Mouse (Mus musculus) layer of hippocampus, adult 8-10 months (tissue): ENCODE measurements around the gene Fkbp8. TPM values are rescaled to one million over a fixed set of nuclear protein-coding genes. Genes with fewer than 3 reads are reported as not detected.

Source experiments
- DNase-seq, 2 experiments: peaks; one replicate each; pipeline ENCODE4 v3.0.0; 2022; ENCODE audit warnings: low spot score in 2 of 2
- total RNA-seq, 4 experiments: library from RNA; stranded (reverse); gene quantifications; 2 replicates each; pipeline ENCODE4 v1.2.4; 2022

Fkbp8 gene
- total RNA-seq, 4 experiments from 2014 or later, result 420 to 440 (median 425) TPM

DNA sequence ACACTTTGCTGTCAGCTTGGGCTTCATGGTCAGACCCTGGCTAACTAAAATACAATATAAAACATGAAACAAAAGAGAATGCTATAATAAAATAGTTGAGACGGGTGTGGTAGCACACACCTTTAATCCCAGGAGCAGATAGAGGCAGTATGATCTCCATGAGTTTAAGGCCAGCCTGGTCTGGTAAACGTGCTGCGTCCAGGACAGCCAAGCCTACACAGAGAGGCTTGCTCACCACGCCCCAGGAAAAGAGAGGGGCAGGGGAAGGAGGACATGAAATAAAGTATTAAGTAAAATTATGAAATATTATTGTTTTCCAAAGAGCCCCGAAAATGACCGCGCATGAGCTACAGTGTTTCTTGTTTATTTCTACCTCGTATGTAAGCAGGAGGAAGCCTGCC is 413 bp upstream of the Fkbp8 start:
- no peak for DNase-seq

DNA sequence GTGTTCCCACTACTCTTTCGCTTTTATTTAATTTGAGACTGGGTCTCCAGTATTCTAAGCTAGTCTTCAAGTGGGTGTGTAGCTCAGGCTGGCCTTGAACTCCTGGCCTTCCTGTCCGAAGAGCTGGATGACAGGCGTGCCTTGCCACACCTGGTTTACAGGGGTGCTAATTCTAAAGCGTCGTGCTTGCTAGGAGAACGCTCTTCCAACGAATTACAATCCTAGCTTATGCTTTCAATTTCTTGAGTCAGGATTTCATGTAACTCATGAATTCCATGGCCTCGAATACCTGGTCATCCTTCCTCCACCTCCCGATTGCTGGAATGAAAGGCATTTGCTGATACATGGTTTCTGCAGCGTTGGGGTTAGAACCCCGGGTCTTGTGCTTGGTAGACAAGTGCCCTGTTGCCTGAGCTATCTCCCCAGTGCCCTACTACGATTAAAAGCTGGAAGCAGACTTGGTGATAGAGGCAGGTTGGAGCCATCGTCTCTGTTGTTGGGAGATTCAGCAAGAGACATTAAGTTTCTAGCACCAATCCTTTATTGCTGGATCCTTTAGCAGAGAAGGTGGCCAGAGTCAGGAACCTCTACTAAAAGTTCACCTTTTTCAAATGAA is 766 bp downstream of the Fkbp8 start:
- DNase-seq, result no peak

DNA sequence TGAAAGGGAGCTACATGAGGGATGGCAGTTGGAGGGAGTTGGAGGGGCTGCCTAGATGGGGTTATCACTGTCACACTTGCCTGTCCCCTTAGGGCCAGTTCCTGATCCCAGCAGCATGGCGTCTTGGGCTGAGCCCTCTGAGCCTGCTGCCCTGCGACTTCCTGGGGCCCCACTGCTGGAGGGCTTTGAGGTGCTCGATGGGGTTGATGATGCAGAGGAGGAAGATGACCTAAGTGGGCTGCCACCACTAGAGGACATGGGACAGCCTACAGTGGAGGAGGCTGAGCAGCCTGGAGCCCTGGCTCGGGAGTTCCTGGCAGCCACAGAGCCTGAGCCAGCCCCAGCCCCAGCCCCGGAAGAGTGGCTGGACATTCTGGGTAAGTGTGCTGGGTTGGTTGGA is 1.8 kb downstream of the Fkbp8 start:
- DNase-seq, result no peak

DNA sequence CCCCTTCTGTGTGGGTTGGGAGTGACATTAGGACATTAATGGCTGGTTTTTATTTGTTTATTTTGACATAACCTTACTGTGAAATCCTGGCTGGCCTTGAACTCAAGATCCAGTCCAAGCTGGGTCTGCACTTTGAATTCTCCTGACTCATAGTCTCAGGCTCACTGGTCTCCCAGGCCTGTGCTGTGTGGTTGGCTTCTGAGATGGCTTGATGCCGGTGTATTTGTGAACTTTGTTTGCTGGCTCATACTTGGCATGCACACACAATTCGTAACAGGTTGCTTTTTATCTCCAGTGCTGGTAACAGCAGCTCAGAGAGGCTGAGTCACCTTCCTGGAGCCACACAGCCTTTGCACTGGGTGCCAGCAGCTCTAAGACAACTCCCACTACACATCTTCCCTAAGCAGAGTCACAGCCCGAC is 2.2 kb downstream of the Fkbp8 start:
- no peak for DNase-seq

DNA sequence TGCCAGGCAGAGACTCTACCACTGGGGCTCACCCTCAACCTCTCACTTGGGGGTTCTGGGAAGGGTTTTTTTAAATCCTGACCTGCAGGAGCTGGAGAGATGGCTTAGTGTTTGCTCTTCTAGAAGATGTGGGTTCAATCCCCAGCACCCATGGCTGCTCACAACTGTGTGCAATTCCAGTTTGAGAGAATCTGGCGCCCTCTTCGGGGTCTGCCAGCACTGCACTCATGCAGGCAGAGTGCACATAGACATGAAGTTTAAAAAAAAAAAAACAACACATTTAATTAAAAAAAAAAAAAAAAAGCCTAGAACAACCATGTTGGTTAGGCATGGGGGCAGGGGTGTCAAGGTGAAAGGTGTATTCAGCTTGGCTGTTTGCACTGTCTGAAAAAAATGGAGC is 2.8 kb downstream of the Fkbp8 start:
- DNase-seq, result no peak

DNA sequence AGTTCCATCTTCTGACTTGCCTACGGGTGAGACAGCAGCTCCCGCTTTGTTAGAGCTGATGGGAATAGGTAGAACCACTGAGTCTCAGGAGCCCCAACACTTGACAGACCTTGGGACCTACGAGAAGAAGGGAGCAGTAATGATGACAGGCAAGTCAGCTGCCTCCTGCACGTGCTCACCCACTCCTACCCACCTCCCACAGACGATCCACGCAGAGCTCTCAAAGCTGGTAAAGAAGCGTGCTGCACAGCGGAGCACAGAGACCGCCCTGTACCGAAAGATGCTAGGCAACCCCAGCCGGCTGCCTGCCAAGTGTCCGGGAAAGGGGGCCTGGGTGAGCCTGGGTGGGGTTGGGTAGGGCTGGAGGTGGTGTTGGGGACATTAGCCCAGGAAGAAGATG is 6.8 kb downstream of the Fkbp8 start:
- no peak for DNase-seq

DNA sequence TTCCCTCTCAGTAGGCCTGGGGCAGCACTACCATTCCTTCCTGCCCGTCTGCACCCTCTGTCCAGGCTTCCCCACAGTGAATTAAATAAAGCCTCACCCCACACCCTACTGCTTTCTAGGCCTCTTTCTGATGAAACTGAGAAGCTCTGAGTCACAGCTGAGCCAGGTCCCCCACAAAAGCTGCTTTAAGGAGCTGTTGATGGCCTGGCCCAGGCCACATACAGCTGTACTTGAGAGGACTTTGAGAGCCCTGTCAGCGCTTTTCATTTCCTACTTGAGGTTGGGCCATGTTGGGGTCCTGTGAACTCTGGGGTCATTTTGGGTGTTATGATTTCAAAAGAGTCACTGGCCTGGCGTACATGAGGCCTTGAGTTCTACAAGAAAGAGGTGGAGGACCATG is 7.7 kb downstream of the Fkbp8 start:
- DNase-seq, result no peak

DNA sequence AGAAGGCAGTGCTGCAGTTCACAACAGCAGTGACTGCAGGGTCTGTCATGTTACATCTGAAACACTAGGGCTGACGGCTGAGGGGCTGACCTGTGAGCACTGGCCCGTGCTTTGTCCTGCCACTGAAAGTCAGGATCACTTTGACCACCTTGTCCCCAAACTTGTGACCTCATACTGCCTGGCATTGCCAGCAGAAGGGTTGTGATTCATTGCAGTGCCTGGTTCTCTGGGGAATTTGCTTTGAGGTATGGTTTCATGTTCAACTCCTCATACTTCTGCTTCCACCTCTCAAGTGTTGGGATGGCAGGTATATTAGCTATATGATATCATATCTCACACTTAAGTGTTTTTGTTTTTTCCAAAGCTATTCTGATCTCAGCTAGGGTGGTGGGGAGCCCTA is 8.2 kb downstream of the Fkbp8 start:
- DNase-seq, result no peak

DNA sequence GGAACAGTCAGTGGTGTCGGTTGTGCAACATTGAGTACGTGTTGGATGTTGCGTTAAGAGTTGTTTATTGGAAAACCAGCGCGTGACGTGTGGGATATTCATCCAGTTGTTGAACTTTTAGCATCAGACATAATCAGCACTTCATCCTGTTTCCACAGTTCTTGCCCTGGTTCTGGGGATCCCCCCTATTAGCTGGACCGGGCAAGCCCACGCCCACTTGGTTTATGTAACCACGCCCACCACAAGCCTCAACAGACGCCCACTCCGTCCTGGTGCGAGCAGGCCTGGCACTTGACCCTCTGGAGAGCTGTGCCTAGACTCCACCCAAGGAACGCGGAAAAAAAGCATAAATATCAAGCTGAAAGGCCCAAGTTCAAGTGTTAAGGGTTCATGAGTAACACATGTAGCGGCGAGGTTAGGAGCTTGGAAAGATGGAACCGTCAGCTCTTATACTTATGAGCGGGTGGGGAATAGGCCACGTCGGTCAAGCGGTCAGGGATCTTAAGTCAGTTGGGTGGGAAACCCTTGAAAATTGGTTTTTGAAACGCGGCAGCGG is 10.6 kb downstream of the Fkbp8 start:
- peak in 1 of 2 experiments; percentile 65 for DNase-seq

DNA sequence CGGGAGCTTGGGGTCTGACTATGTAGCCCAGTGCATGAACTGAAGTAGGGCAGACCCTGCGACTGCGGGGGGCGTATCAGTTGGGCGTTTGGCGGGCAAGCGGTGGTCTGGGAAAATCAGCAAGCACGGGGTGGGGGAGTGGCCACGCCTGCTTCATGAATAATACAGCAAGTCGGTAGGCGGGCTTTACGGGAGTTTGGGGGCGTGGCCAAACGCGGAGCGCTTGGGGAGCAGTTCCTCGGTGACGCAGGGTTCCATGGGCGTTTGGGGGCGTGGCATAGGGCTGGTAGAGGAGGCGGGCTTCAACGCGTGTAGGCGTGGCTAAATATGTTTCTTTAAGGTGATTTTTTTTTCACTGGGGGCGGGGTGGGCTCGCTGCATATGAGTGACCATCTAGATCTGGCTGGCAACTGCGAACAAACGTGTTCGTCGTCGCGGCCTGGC is 11.1 kb downstream of the Fkbp8 start:
- peak; percentile 99 for DNase-seq

DNA sequence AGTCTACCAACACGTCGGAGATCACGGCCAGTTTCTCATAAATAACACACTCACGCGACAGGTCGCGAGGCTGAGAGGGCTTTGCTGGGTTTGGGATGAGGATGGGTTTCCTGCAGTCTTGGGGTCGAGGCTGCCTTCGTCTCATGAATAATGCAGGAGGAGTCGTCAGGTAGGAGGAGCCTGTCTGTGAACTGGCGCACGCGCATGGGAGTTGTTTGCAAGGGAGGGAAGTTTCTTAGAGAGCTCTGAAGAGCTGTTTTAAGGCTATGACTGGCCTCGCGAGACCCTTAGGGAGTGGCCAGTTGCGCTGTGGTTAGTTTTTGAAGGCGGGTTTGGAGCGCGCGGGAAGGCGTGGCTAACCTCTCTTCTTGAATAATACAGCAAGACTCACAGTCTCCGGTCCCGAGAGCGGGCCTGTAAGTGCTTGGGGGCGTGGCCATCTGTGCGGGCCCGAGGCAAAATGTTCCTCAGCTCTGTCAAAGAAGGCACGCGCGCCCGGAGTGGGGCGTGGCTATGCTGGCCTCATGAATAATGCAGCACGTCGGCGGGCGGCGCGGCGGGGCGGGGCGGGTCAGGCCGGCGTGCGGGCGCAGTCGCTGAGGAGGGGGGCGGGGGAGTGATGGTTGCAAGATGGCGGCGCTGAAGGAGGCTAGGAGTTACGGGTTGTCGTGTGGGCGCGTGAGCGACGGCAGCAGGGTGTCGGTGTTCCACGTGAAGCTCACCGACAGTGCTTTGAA is 11.7 kb downstream of the Fkbp8 start, which contains the start of gene Ell:
TSS of gene Ell (plus strand) at position 381 of the 737 bp plus-strand sequence.
- DNase-seq, result peak; percentile 99

DNA sequence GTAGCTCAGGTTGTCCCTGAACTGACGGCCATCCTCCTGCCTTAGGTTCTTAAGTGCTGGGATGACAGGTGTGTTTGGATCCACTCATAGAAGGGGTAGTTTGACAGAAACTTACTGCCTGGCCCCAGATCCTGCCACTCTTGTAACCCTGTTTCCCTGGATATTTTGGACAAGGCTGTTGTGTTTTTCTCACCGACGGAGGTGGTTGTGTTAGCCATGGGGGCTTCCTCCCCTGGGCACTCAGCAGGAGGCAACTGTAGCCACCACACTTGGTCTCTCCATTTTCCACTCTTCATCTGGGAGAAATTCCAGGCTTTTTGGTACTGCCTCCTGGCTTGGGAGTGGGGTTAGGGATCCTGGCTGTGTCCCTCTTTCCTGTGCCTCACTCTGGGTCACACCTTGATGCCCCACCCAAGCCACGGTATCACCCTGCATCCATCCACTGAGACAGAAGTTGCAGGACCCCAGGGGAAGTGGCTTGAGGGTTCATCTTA is 12.5 kb downstream of the Fkbp8 start:
- no peak for DNase-seq

DNA sequence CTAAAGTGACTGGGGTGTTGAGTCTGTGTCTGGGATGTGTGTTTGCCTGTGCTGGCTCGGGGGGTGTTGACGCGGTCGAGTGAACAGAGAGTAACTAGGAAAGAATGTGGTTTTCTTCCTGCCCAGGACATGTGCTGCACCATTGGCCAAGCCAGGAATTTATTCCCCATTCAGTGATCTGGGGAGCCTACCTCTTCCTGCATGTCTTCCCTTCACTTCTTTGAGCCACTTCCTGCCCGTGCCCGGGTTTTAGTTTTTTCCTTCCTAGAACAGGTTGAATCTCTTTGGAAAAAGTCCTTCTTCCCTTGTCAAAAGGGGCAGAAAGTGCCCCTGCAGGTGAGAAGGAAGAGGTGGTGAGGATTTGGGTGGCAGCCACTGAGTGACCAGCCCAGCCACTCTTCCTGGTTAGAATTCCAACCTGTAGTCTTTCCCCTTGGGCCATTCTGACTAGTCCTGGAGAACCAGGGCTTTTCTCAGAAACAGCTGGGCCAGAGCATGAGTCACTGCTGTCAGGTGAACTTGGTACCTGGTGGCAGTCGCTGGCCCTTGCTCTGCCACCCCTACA is 13.1 kb downstream of the Fkbp8 start:
- no peak for DNase-seq

DNA sequence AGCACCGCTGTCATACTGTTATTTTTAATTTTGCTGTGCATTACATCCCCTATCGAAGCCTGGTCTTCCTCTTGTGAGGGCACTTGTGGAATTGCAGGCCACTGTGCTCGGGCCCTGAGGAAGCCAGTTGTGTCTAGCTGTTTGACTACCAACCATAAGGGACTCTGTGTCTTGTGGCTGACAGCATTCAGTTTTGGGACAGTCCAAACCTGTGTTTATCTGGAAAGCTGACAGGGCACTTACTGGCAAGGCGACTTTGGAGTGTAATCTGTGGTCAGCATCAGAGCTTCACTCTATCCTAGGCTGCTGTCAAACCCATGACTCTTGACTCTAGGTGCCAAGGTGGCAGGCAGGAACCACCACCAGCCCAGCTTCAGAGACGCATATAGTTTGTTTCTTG is 13.6 kb downstream of the Fkbp8 start:
- DNase-seq, result no peak

DNA sequence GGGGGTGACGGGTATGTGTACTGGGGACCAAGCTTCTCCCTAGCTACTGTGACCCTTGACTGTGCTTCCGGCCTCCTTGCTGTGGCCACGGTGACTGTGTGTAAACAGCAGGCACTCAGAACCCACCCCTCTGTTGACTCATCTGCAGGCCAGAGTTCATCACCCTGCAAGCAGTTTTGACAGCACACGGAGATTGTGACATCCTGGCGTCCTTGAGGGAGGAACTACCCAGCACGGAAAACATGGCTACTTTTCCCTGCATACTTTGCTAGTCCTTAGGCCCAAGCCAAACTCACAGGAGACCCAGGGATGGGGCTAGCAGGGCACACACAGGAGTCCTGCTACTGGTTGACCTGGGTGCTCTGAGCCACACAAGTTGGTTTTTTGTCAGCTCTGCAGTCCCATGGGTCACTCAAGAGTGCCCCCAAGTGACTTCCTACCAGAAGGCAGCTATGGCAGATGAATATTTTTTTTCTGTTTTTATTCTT is 16.7 kb downstream of the Fkbp8 start:
- no peak for DNase-seq

DNA sequence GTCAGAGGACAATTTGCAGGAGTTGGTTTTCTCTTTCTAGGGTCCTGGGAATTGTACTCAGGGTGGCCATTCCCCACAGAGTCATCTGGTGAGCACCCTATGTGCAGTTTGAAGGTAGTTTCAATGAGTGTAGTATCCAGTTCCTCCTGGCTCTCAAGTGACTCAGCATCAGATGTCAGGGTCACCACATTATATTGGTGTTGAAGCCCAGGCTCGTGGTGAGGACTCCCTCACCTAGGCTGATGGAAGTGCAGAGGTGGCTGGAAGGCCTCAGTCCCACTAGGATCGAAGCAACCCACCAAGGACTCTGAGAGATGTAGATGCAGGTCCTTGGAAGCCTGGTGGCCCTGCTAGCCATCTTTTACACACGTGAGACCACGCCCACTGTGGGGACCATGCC is 18.9 kb downstream of the Fkbp8 start:
- DNase-seq, result no peak

DNA sequence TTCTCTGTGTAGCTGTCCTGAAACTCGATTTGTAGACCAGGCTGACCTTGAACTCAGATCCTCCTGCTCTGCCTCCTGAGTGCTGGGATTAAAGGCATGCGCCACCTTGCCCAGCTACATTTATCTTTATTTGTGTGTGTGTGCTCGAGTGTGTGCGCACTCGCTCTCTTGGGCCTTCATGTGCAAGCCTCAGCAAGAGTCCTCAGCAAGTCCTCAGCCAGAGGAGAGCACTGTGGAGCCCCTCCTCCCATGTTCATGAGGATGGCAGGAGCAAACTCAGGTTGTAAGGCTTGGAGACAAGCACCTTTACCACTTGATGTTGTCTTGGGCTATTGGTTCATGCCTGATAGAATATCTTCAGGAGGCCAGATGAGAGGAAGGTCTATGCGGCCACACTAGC is 20.2 kb downstream of the Fkbp8 start:
- no peak for DNase-seq

DNA sequence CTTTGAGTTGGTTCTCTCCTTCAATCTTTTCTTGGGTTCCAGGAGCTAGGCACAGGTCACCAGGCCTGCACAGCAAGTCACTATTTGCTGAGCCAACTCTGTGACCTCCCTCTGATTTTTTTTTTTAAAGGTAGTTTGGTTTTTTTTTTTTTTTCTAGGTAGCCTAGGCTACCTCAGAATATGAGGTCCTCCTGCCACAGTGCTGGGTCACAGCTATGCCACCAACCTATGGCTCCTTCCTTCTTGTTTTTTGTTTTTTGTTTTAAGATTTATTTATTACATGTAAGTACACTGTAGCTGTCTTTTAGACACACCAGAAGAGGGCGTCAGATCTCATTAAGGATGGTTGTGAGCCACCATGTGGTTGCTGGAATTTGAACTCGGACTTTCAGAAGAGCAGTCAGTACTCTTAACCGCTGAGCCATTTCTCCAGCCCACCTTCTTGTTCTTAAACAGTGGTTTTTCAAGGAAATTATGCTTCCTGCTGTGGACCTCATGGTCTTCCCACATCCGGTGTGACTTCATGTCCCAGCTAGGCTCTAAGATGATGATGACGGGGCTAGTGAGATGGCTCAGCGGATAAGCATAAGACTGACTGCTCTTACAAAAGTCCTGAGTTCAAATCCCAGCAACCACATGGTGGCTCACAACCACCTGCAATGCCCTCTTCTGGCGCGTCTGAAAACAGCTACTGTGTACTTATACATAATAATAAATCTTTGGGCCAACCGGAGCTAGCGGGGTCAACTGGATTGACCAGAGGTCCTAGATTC is 22.1 kb downstream of the Fkbp8 start:
- no peak for DNase-seq

DNA sequence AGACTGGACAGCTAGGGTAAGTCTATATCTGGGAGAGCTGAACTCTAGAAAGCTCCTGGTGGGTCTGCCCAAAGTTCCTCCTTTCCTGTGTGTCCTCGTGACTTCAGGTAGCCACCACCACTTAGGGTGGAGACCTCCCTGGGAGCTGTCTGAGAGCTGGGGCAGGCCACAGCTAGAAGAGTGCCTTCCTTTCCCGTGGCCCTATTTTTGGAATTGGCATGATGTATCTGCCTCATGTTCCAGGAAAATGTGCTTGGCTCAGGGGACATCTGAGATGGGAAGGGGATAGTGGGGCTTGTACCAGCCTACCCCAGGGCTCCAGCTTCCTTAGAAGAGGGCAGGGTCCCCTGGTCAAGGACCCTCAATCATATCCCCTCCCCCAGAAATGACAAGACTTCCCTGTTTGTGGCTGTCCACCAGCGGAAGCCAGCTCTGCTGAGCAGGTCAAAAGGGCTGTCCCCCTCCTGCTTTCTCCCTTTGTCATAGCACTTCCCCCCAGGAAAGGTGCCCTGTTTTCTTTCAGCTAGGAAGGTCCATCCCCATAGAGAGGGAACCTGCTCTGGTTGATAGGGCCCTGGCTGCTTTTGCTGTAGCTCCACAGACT is 24.1 kb downstream of the Fkbp8 start:
- DNase-seq, result no peak

DNA sequence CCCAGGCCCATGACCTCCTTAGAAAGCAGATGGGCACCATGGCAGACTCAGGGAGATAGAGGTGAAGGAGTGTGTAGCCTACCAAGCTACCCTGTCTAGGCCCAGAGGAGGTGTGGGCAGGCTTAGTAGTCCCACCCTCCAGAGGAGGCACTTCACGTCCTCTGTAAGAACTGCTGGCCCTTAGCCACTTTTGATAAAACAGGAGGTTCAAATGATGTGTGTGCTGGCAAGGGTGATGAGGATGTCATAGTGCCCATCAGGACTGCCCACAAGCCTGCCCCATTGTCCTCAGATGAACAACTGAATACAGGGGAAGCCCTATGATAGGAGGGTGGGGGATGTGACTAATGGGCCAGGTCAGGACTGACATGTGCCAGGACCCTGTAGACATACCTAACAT is 25.3 kb downstream of the Fkbp8 start:
- no peak for DNase-seq

DNA sequence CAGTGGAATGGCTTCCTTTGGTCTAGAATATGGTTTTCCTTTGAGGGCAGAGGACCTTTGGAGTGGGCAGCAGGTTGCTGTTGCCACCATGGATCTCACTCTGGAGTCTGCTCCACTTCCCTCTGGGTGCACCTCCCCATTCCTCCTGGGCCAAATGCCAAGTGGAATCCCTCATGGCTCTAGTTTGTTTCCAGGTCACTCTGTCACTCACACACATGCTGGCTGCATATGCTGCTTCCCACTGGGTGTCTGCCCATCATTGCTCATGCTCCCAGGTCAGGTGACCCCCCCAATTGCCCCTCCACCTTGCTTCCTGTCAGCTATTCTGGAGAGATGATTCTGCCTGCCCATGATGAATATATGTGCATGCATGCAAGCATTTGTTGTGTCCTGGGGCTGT is 26.2 kb downstream of the Fkbp8 start:
- DNase-seq, result no peak
